Mouse (Mus musculus) forebrain, embryonic 12.5 days (tissue): Measurements from ENCODE around the gene Gm11627. TPM values are rescaled to one million over a fixed set of nuclear protein-coding genes. Genes with fewer than 3 reads are reported as not detected.
A peak's percentile ranks its signal among the peaks of the same experiment; 100 is the strongest.

Source experiments
- ATAC-seq: fragments of 200-750 bp; cut with Nextera tagmentation; 2 replicates; pipeline ENCODE4 v1.8.0; 2017; ENCODE audit warnings: moderate TSS enrichment; ENCODE audit not compliant: low FRiP score
- H3K27ac ChIP-seq: fragments of 300-500 bp; sonication (generic); 2 replicates; pipeline ENCODE4 v1.5.1; 2016; ENCODE audit warnings: mild to moderate bottlenecking
- H3K27me3 ChIP-seq: fragments of 300-500 bp; sonication (generic); 2 replicates; pipeline ENCODE4 v1.6.1; 2016; ENCODE audit warnings: mild to moderate bottlenecking
- H3K36me3 ChIP-seq: fragments of 300-500 bp; sonication (generic); replicated peaks from 2 replicates; pipeline ENCODE4 v1.6.1; 2016; ENCODE audit warnings: mild to moderate bottlenecking
- H3K4me1 ChIP-seq: fragments of 300-500 bp; sonication (generic); 2 replicates; pipeline ENCODE4 v1.6.1; 2016
- H3K4me2 ChIP-seq: fragments of 300-500 bp; sonication (generic); 2 replicates; pipeline ENCODE4 v1.6.1; 2016; ENCODE audit warnings: mild to moderate bottlenecking, moderate library complexity
- H3K4me3 ChIP-seq: fragments of 300-500 bp; sonication (generic); replicated peaks from 2 replicates; pipeline ENCODE4 v1.5.1; 2016; ENCODE audit warnings: mild to moderate bottlenecking
- H3K9ac ChIP-seq: fragments of 300-500 bp; sonication (generic); 2 replicates; pipeline ENCODE4 v1.6.1; 2016; ENCODE audit warnings: mild to moderate bottlenecking
- H3K9me3 ChIP-seq: fragments of 300-500 bp; sonication (generic); 2 replicates; pipeline ENCODE4 v1.6.1; 2016
- WGBS: fragments of 180-500 bp; shearing (Covaris S2); methylation state at CpG from one replicate; pipeline ENCODE4 v1.1.7; 2016; 5-methylcytosine and 5-hydroxymethylcytosine counted together
- polyA plus RNA-seq: library from polyadenylated mRNA; unstranded; fragments of >200 nt; fragmentation: Nextera tagmentation; extraction: Ambion mirVana; gene quantifications from 2 replicates; pipeline ENCODE4 v1.2.1, GENCODE M21; 2016

The Gm11627 gene
- 11.7 and 12.5 TPM in 2 replicates for polyA plus RNA-seq

- no peaks in the 10 kb centered on the region for H3K36me3 ChIP-seq
- ATAC-seq, result peak; percentile 84
- peak within 1 kb of the TSS; percentile 49 for H3K4me2 ChIP-seq
- H3K4me1 ChIP-seq, result peaks cover 56% of the 10 kb centered on the region
- WGBS, result 2% methylated on average over 22 of the region's 23 CpGs
- H3K9ac ChIP-seq, result peak within 1 kb of the TSS; percentile 27; the same call in 1 of the 2 replicates
- no peaks in the 10 kb centered on the region for H3K9me3 ChIP-seq
- H3K4me3 ChIP-seq, result peak within 1 kb of the TSS; percentile 25
- peak within 1 kb of the TSS; percentile 93 for H3K27ac ChIP-seq
- peaks cover 5% of the 10 kb centered on the region; the same call in 1 of the 2 replicates for H3K27me3 ChIP-seq
Observed at GRCm38 (mm10) chr11:102579165-102580033, at the start of gene Gm11627. Gene Gm11627, minus strand, starts transcription at chr11:102579461.

GRCm38 (mm10) chr11:102628529-102628928 is 49.3 kb upstream of the Gm11627 start:
- ATAC-seq, result no peak
- H3K27me3 ChIP-seq, result peaks cover 9% of the 10 kb centered on the region; the same call in 1 of the 2 replicates
- no peak overlapping the region for H3K4me2 ChIP-seq
- H3K36me3 ChIP-seq, result no peaks in the 10 kb centered on the region
- 68% methylated on average over 9 of the region's 9 CpGs for WGBS
- peaks cover 49% of the 10 kb centered on the region for H3K4me1 ChIP-seq
- no peak overlapping the region for H3K27ac ChIP-seq
- no peak overlapping the region for H3K9ac ChIP-seq
- no peaks in the 10 kb centered on the region for H3K9me3 ChIP-seq
- H3K4me3 ChIP-seq, result no peak overlapping the region

- 91% methylated on average over 9 of the region's 9 CpGs for WGBS
- H3K27me3 ChIP-seq, result 0 out of 2 replicates have a peak, but pooled peaks cover 4% of the 10 kb centered on the region
- H3K9ac ChIP-seq, result no peak overlapping the region
- H3K4me1 ChIP-seq, result peaks cover 39% of the 10 kb centered on the region
- no peaks in the 10 kb centered on the region for H3K9me3 ChIP-seq
- H3K27ac ChIP-seq, result no peak overlapping the region
- H3K4me3 ChIP-seq, result no peak overlapping the region
- H3K4me2 ChIP-seq, result no peak overlapping the region
- no peak for ATAC-seq
- H3K36me3 ChIP-seq, result no peaks in the 10 kb centered on the region
Observed at GRCm38 (mm10) chr11:102627171-102627931, 48.1 kb upstream of the Gm11627 start.

GRCm38 (mm10) chr11:102624888-102625407 is 45.7 kb upstream of the Gm11627 start:
- H3K27me3 ChIP-seq, result no peaks in the 10 kb centered on the region
- ATAC-seq, result peak; percentile 58
- WGBS, result 38% methylated on average over 14 of the region's 14 CpGs
- H3K9ac ChIP-seq, result no peak overlapping the region
- H3K4me2 ChIP-seq, result peak overlapping the region; percentile 26
- peak overlapping the region; percentile 70 for H3K27ac ChIP-seq
- no peaks in the 10 kb centered on the region for H3K9me3 ChIP-seq
- H3K4me1 ChIP-seq, result peaks cover 28% of the 10 kb centered on the region
- H3K4me3 ChIP-seq, result no peak overlapping the region
- H3K36me3 ChIP-seq, result no peaks in the 10 kb centered on the region

DNA sequence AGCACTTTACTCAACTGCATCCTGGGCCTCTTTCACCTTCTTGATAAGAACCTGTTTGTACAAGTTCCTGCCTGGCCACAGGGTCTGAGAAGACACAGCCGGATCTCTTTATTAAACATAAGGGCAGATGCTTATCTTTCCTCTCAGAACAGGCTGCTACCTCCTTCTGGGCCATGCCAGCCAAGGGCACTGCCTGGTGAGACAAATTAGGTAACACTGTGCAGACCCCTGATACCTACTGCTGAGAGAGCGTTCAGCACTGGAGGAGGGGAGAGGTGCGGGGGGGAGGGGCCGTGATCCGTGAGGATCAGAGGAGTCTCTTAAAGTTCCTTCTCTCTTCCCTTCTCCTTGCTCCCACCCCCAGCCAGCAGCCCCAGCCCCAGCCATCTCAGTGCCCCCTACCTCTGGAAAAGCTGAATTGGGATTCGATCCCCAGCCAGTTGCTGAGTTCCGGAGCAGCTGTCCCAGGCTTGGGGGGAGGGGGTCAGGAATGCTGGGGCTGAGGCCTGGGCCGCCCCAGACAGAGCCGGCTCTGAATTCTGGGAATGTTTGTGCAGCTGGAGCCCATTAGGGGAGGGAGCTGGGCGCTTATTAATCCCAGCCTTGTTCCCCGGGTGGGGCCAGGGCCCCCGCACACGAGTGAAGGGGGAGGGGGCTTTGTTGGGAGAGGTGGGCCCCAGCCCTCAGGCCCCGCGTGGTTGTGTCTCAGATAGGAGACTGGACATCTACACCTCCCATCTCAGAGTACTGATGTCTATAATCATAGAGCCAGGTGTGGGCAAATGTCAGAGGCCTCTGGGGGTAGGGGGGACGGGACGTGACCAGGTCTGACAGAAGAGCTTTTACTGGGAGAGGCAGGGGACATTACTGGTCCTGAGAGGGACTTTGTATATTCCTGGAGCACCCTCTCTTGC is 44.9 kb upstream of the Gm11627 start:
- peak; percentile 83 for ATAC-seq
- whole genome bisulfite sequencing, result 6% methylated on average over 17 of the region's 17 CpGs
- Histone ChIP-seq H3K36me3 (no peaks in the 10 kb centered on the region), H3K27ac (peak overlapping the region; percentile 70), H3K27me3 (no peaks in the 10 kb centered on the region), H3K9me3 (peaks cover 4% of the 10 kb centered on the region; the same call in 1 of the 2 replicates), H3K4me3 (0 out of 2 replicates have a peak overlapping the region, but pooled peaks have one; percentile 7), H3K4me1 (peaks cover 28% of the 10 kb centered on the region), H3K9ac (peak overlapping the region; percentile 17; the same call in 1 of the 2 replicates), H3K4me2 (peak overlapping the region; percentile 32)

- Histone ChIP-seq H3K9ac (no peak overlapping the region), H3K4me1 (peaks cover 11% of the 10 kb centered on the region), H3K36me3 (no peaks in the 10 kb centered on the region), H3K4me2 (no peak overlapping the region), H3K27ac (no peak overlapping the region), H3K9me3 (peaks cover 6% of the 10 kb centered on the region; the same call in 1 of the 2 replicates), H3K4me3 (no peak overlapping the region), H3K27me3 (no peaks in the 10 kb centered on the region)
- 63% methylated on average over 2 of the region's 2 CpGs for WGBS
- no peak for ATAC-seq
Observed at GRCm38 (mm10) chr11:102619449-102619848, 40.2 kb upstream of the Gm11627 start.

GRCm38 (mm10) chr11:102611317-102611705 is 32.0 kb upstream of the Gm11627 start:
- H3K27me3 ChIP-seq, result peaks cover 6% of the 10 kb centered on the region; the same call in 1 of the 2 replicates
- H3K36me3 ChIP-seq, result no peaks in the 10 kb centered on the region
- no peaks in the 10 kb centered on the region for H3K9me3 ChIP-seq
- peak overlapping the region; percentile 82 for H3K4me2 ChIP-seq
- WGBS, result 8% methylated on average over 6 of the region's 6 CpGs
- 0 out of 2 replicates have a peak, but pooled peaks have one; percentile 28 for ATAC-seq
- peaks cover 43% of the 10 kb centered on the region for H3K4me1 ChIP-seq
- 0 out of 2 replicates have a peak overlapping the region, but pooled peaks have one; percentile 45 for H3K9ac ChIP-seq
- peak overlapping the region; percentile 84 for H3K27ac ChIP-seq
- no peak overlapping the region for H3K4me3 ChIP-seq

DNA sequence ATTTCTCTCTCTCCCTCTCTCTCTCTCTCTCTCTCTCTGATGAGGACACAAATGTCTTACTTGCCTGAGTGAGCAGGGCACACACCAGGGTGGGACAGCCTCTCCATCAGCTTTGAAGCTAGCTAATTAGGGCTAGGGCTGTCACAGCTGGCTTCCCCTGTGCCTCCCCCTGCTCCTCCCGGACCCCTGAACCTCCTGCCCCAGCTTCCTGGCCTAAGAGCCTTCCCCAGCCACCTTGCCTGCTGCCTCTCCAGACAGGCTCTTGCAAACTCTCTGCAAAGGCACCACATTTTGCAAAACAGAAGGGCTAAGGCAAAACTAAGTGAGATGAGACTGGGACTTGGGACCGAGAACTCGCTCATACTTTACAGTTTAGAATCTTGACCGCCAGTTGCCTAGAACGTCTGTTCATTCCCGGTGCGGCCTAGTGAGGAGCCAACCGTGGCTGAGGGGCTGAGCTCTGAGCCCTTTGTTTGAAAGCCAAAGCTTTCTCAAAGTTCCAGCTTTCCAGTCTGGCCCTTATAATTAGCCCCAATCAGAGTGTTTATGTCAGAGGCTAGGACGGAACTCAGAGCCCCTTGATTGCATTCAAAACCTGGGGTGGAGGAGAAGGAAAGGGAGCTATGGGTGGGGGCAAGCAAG is 31.5 kb upstream of the Gm11627 start:
- peak; percentile 44 for ATAC-seq
- Histone ChIP-seq H3K4me2 (peak overlapping the region; percentile 82), H3K36me3 (no peaks in the 10 kb centered on the region), H3K4me3 (peak overlapping the region; percentile 4; the same call in 1 of the 2 replicates), H3K9ac (peak overlapping the region; percentile 45), H3K27me3 (peaks cover 6% of the 10 kb centered on the region; the same call in 1 of the 2 replicates), H3K9me3 (no peaks in the 10 kb centered on the region), H3K27ac (peak overlapping the region; percentile 84), H3K4me1 (peaks cover 43% of the 10 kb centered on the region)
- WGBS, result 6% methylated on average over 9 of the region's 9 CpGs

DNA sequence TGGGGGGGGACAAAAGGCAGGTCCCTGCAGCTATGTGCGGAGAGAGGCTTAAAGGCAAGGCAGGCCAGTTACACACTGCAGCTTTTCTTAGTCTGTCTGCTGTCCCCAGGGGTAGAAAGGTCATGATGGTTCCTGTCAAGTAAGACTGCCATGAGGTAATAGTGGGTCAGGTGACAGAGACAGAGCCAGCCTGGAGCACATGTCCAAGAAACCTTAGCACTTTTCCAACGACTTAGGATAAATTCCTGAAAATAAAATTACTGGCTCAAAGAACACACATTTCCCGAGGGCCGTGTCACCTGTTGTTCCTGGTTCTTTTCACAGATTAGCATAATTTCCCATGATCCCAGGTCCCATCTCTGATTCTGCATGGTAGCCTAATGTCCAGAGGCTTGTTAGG is 31.0 kb upstream of the Gm11627 start:
- peaks cover 6% of the 10 kb centered on the region; the same call in 1 of the 2 replicates for H3K27me3 ChIP-seq
- 0 out of 2 replicates have a peak, but pooled peaks have one; percentile 28 for ATAC-seq
- peak overlapping the region; percentile 84 for H3K27ac ChIP-seq
- H3K9me3 ChIP-seq, result no peaks in the 10 kb centered on the region
- H3K36me3 ChIP-seq, result no peaks in the 10 kb centered on the region
- peak overlapping the region; percentile 99 for H3K9ac ChIP-seq
- WGBS, result 11% methylated on average over 4 of the region's 4 CpGs
- no peak overlapping the region for H3K4me3 ChIP-seq
- H3K4me2 ChIP-seq, result peak overlapping the region; percentile 82
- peaks cover 48% of the 10 kb centered on the region for H3K4me1 ChIP-seq

DNA sequence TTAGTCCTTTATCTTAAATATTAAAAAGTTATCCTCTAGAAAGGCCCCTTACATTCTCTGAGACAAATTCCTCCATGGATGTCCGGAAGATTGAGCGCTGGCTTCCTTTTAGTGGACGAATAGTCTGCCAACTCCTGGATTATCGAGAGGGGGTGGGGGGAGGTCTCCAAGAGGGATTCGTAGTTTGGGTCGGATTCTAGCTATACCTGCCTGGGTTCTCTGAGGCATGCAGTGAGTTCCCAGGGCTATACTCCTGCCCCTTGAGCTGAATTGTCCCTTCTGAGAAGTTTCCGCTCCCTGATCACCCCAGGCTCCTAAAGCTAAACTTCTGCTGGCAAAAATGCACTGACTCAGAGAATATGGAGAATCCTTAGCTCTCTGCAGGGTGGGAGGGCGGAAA is 30.2 kb upstream of the Gm11627 start:
- Histone ChIP-seq H3K4me1 (peaks cover 49% of the 10 kb centered on the region), H3K4me2 (peak overlapping the region; percentile 82)

More for the DNA sequence above, 30.2 kb upstream of the Gm11627 start:
- Histone ChIP-seq H3K36me3 (no peaks in the 10 kb centered on the region), H3K27me3 (peaks cover 6% of the 10 kb centered on the region; the same call in 1 of the 2 replicates), H3K27ac (peak overlapping the region; percentile 84; the same call in 1 of the 2 replicates), H3K9me3 (no peaks in the 10 kb centered on the region), H3K9ac (peak overlapping the region; percentile 99), H3K4me3 (peak overlapping the region; percentile 93)
- WGBS, result 39% methylated on average over 8 of the region's 8 CpGs
- ATAC-seq, result no peak
